Mouse (Mus musculus): ENCODE results near the gene Gad2. TPM values are rescaled to one million over a fixed set of nuclear protein-coding genes. Genes with fewer than 3 reads are reported as not detected.

Gad2 gene
- polyA plus RNA-seq (2012; ENCODE audit: low replicate concordance) = not detected in 2 replicates

GRCm38 (mm10) chr2:22621828-22622731 lies at the start of gene Gad2:
Gad2 (plus strand) TSS chr2:22622205.

Other genes with a start within 250 kb of the Gad2 start
- 114 and 286 TPM in 2 replicates for gene Apbb1ip, start 151.9 kb downstream of the Gad2 start, polyA plus RNA-seq (2012; ENCODE audit: low replicate concordance)